Mouse (Mus musculus) liver, embryonic 13.5 days (tissue): ENCODE measurements around the gene Cmtm4. TPM values are rescaled to one million over a fixed set of nuclear protein-coding genes. Genes with fewer than 3 reads are reported as not detected.

Experiments used
- ATAC-seq: fragments of 200-750 bp; cut with Nextera tagmentation; 2 replicates; pipeline ENCODE4 v1.8.0; 2017; ENCODE audit warnings: low read depth, mild to moderate bottlenecking, moderate number of reproducible peaks, moderate library complexity
- DNase-seq: peaks from one replicate; pipeline ENCODE4 v3.0.0; 2022
- H3K27ac ChIP-seq: fragments of 300-500 bp; sonication (generic); 2 replicates; pipeline ENCODE4 v1.5.1; 2015; ENCODE audit warnings: moderate library complexity, mild to moderate bottlenecking, inconsistent platforms
- H3K27me3 ChIP-seq: fragments of 300-500 bp; sonication (generic); 2 replicates; pipeline ENCODE4 v1.6.1; 2015; ENCODE audit warnings: mild to moderate bottlenecking, inconsistent platforms
- H3K36me3 ChIP-seq: fragments of 300-500 bp; sonication (generic); 2 replicates; pipeline ENCODE4 v1.6.1; 2015; ENCODE audit warnings: mild to moderate bottlenecking, inconsistent platforms
- H3K4me1 ChIP-seq: fragments of 300-500 bp; sonication (generic); replicated peaks from 2 replicates; pipeline ENCODE4 v1.6.1; 2015; ENCODE audit warnings: inconsistent platforms
- H3K4me2 ChIP-seq: fragments of 300-500 bp; sonication (generic); 2 replicates; pipeline ENCODE4 v1.6.1; 2015; ENCODE audit warnings: inconsistent platforms, mild to moderate bottlenecking, moderate library complexity
- H3K4me3 ChIP-seq: fragments of 300-500 bp; sonication (generic); replicated peaks from 2 replicates; pipeline ENCODE4 v1.5.1; 2015; ENCODE audit warnings: mild to moderate bottlenecking, inconsistent platforms
- H3K9ac ChIP-seq: fragments of 300-500 bp; sonication (generic); 2 replicates; pipeline ENCODE4 v1.6.1; 2015; ENCODE audit warnings: mild to moderate bottlenecking, inconsistent platforms
- H3K9me3 ChIP-seq: fragments of 300-500 bp; sonication (generic); replicated peaks from 2 replicates; pipeline ENCODE4 v1.6.1; 2016; ENCODE audit warnings: inconsistent platforms
- WGBS: fragments of 180-500 bp; shearing (Covaris S2); methylation state at CpG from one replicate; pipeline ENCODE4 v1.1.7; 2015; ENCODE audit not compliant: insufficient replicate concordance; 5-methylcytosine and 5-hydroxymethylcytosine counted together
- polyA plus RNA-seq: library from polyadenylated mRNA; unstranded; fragments of >200 nt; fragmentation: Nextera tagmentation; extraction: Ambion mirVana; gene quantifications from 2 replicates; pipeline ENCODE4 v1.2.1, GENCODE M21; 2015

Gene Cmtm4
- 0.40 and 0.56 TPM in 2 replicates for polyA plus RNA-seq

GRCm38 (mm10) chr8:104395703-104396357 lies at the start of gene Cmtm4:
TSS of gene Cmtm4 (minus strand) at chr8:104395807.
- DNase-seq (peak; percentile 6), ATAC-seq (peak; percentile 78)
- no peaks in the 10 kb centered on the region for H3K36me3 ChIP-seq
- H3K4me2 ChIP-seq, result peak within 1 kb of the TSS; percentile 91
- peak within 1 kb of the TSS; percentile 78 for H3K9ac ChIP-seq
- no peak within 1 kb of the TSS for H3K27ac ChIP-seq
- H3K4me3 ChIP-seq, result peak within 1 kb of the TSS; percentile 69
- 0 out of 2 replicates have a peak, but pooled peaks cover 3% of the 10 kb centered on the region for H3K9me3 ChIP-seq
- WGBS, result 3% methylated on average over 35 of the region's 54 CpGs
- H3K27me3 ChIP-seq, result peaks cover 28% of the 10 kb centered on the region
- H3K4me1 ChIP-seq, result peaks cover 13% of the 10 kb centered on the region

GRCm38 (mm10) chr8:104445248-104445647 lies 49.6 kb upstream of the Cmtm4 start:
- H3K27ac ChIP-seq, result no peak overlapping the region
- H3K9ac ChIP-seq, result no peak overlapping the region
- no peaks in the 10 kb centered on the region; the same call in 1 of the 2 replicates for H3K27me3 ChIP-seq
- 47% methylated on average over 6 of the region's 6 CpGs for WGBS
- peaks cover 20% of the 10 kb centered on the region for H3K4me1 ChIP-seq
- no peak overlapping the region for H3K4me2 ChIP-seq
- ATAC-seq (no peak), DNase-seq (no peak)
- no peak overlapping the region for H3K4me3 ChIP-seq
- no peaks in the 10 kb centered on the region for H3K9me3 ChIP-seq
- peaks cover 10% of the 10 kb centered on the region for H3K36me3 ChIP-seq

GRCm38 (mm10) chr8:104443125-104443679 lies 47.6 kb upstream of the Cmtm4 start:
- ATAC-seq (no peak), DNase-seq (no peak)
- H3K4me2 ChIP-seq, result peak overlapping the region; percentile 94
- no peaks in the 10 kb centered on the region for H3K9me3 ChIP-seq
- H3K36me3 ChIP-seq, result peaks cover 30% of the 10 kb centered on the region
- H3K4me3 ChIP-seq, result peak overlapping the region; percentile 96
- H3K27me3 ChIP-seq, result no peaks in the 10 kb centered on the region; the same call in 1 of the 2 replicates
- peaks cover 20% of the 10 kb centered on the region for H3K4me1 ChIP-seq
- 49% methylated on average over 7 of the region's 7 CpGs for WGBS
- no peak overlapping the region for H3K9ac ChIP-seq
- H3K27ac ChIP-seq, result no peak overlapping the region

DNA sequence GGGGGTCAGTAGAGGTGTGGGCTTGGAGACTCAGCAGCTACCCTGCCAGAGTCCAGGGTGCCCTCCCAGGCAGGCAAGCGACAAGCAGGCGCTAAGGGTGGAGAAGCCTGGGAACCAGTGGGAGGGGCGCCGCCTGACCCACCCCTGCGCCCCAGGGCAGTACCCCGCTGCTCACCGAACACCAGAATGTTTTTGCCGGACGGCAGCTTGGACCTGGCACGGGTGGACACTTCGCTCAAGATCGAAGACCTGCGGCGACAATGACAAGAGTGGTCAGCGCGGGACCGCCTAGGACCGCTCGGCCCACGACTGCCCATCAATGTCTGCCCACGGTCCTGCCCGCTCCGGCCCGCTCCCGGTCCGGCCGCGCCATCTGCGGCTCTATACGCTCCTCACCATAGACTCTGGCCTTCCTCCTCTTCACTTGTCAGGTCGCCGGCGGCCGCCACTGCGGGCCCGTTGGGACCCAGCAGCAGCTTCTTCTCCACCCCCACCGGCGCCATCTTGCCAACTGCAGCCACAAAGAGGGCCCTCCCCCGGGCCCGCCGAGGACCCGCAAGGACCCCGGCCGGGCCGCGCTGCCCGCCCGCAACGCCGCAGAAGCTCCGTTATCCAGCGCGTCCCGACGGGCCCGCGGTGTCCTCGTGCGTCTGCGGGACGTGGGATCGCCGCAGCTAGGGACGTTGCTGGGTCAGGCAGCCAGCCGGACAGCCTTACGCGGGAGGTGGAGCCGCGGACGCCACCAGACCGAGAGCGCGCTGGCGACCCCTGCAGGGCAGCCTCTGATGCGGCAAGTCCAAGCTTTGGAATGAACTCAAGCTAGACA lies 46.9 kb upstream of the Cmtm4 start, which contains the start of gene Dync1li2:
Dync1li2 (minus strand) TSS at position 749 of the 826 bp plus-strand sequence.
- ATAC-seq (peak; percentile 91), DNase-seq (peak; percentile 85)
- H3K9ac ChIP-seq, result peak within 1 kb of the TSS; percentile 89
- H3K27me3 ChIP-seq, result no peaks in the 10 kb centered on the region
- peak within 1 kb of the TSS; percentile 96 for H3K4me3 ChIP-seq
- under 1% methylated on average over 75 of the region's 75 CpGs for WGBS
- H3K4me2 ChIP-seq, result peak within 1 kb of the TSS; percentile 94
- H3K9me3 ChIP-seq, result no peaks in the 10 kb centered on the region
- peak within 1 kb of the TSS; percentile 69 for H3K27ac ChIP-seq
- H3K4me1 ChIP-seq, result peaks cover 20% of the 10 kb centered on the region
- peaks cover 34% of the 10 kb centered on the region for H3K36me3 ChIP-seq

GRCm38 (mm10) chr8:104441613-104442012 lies 46.0 kb upstream of the Cmtm4 start:
- DNase-seq (no peak), ATAC-seq (no peak)
- Histone ChIP-seq H3K4me3 (peak overlapping the region; percentile 96), H3K9me3 (no peaks in the 10 kb centered on the region), H3K36me3 (peaks cover 43% of the 10 kb centered on the region), H3K27ac (peak overlapping the region; percentile 69; the same call in 1 of the 2 replicates), H3K4me2 (peak overlapping the region; percentile 94), H3K4me1 (peaks cover 20% of the 10 kb centered on the region), H3K27me3 (no peaks in the 10 kb centered on the region), H3K9ac (peak overlapping the region; percentile 89)
- 58% methylated on average over 7 of the region's 7 CpGs for WGBS

- Histone ChIP-seq H3K4me2 (no peak overlapping the region), H3K9me3 (no peaks in the 10 kb centered on the region), H3K9ac (no peak overlapping the region), H3K27me3 (no peaks in the 10 kb centered on the region), H3K4me3 (no peak overlapping the region), H3K36me3 (peaks cover 65% of the 10 kb centered on the region), H3K4me1 (peaks cover 29% of the 10 kb centered on the region), H3K27ac (no peak overlapping the region)
- ATAC-seq (no peak), DNase-seq (no peak)
- WGBS, result 86% methylated on average over 8 of the region's 8 CpGs
Measured at GRCm38 (mm10) chr8:104439461-104439860, 43.9 kb upstream of the Cmtm4 start.

- no peak for ATAC-seq
- 81% methylated on average over 13 of the region's 13 CpGs for WGBS
- no peak for DNase-seq
- Histone ChIP-seq H3K4me2 (no peak overlapping the region), H3K9me3 (no peaks in the 10 kb centered on the region), H3K27me3 (no peaks in the 10 kb centered on the region), H3K36me3 (peaks cover 81% of the 10 kb centered on the region), H3K4me1 (peaks cover 41% of the 10 kb centered on the region), H3K4me3 (no peak overlapping the region), H3K27ac (no peak overlapping the region), H3K9ac (no peak overlapping the region)
Measured at GRCm38 (mm10) chr8:104437494-104438135, 42.0 kb upstream of the Cmtm4 start.

- ATAC-seq (no peak), DNase-seq (no peak)
- peaks cover 91% of the 10 kb centered on the region for H3K36me3 ChIP-seq
Measured at GRCm38 (mm10) chr8:104436591-104436990, 41.0 kb upstream of the Cmtm4 start.

GRCm38 (mm10) chr8:104436038-104436437 lies 40.4 kb upstream of the Cmtm4 start:
- DNase-seq (no peak), ATAC-seq (0 out of 2 replicates have a peak, but pooled peaks have one; percentile 21)
- Histone ChIP-seq H3K27ac (no peak overlapping the region), H3K36me3 (peaks cover 95% of the 10 kb centered on the region), H3K9me3 (no peaks in the 10 kb centered on the region), H3K4me3 (no peak overlapping the region), H3K27me3 (no peaks in the 10 kb centered on the region), H3K4me1 (peaks cover 29% of the 10 kb centered on the region), H3K9ac (no peak overlapping the region), H3K4me2 (no peak overlapping the region)
- WGBS, result 86% methylated on average over 12 of the region's 12 CpGs

More at GRCm38 (mm10) chr8:104436591-104436990, 41.0 kb upstream of the Cmtm4 start:
- Histone ChIP-seq H3K9ac (no peak overlapping the region), H3K4me3 (no peak overlapping the region), H3K9me3 (no peaks in the 10 kb centered on the region), H3K27ac (no peak overlapping the region), H3K4me1 (peaks cover 34% of the 10 kb centered on the region), H3K27me3 (no peaks in the 10 kb centered on the region), H3K4me2 (no peak overlapping the region)
- 82% methylated on average over 4 of the region's 4 CpGs for WGBS

DNA sequence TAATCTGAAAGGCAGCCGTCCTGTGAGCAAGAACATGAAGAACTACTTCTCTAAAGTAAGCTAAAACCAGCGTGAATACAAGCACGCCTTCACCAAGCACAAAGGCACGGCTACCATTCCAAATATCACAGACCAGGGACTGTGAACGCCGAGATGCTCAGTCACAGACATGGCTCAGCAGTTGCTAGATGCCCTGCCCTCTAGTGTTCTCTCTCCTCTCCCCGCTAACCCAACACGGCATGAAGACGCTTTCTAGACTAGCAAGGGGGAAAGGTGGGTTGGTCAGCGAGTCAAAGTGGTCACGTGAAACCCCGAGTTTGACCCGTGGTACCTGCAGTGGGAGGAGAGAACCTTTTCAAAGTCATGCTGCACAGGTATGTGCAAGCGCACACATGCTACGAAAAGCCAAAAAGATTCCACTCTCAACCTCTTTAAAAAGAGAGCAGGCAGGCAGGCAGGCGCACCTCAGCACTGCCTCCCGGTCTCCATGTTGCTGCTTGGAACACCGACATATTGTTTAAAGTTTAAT lies 39.3 kb upstream of the Cmtm4 start:
- Histone ChIP-seq H3K4me3 (no peak overlapping the region), H3K27ac (no peak overlapping the region), H3K9ac (no peak overlapping the region), H3K36me3 (peaks cover 95% of the 10 kb centered on the region), H3K9me3 (no peaks in the 10 kb centered on the region), H3K27me3 (no peaks in the 10 kb centered on the region), H3K4me1 (peaks cover 21% of the 10 kb centered on the region), H3K4me2 (peak overlapping the region; percentile 31; the same call in 1 of the 2 replicates)
- DNase-seq, result no peak
- ATAC-seq, result no peak
- WGBS, result 84% methylated on average over 18 of the region's 18 CpGs
